Mouse (Mus musculus) myocyte (in vitro differentiated cells): ENCODE data around the gene Pald1. TPM values are rescaled to one million over a fixed set of nuclear protein-coding genes. Genes with fewer than 3 reads are reported as not detected.

ENCODE experiments used
- H3K27me3 ChIP-seq: one replicate; pipeline ENCODE4 v1.6.1; 2011; ENCODE audit not compliant: control insufficient read depth, insufficient read depth, insufficient read length
- H3K36me3 ChIP-seq: one replicate; pipeline ENCODE4 v1.6.1; 2011; ENCODE audit not compliant: control insufficient read depth, insufficient read depth
- H3K4me2 ChIP-seq: one replicate; pipeline ENCODE4 v1.6.1; 2011; ENCODE audit warnings: low read depth, control low read depth
- H3K4me3 ChIP-seq: one replicate; pipeline ENCODE4 v1.5.1; 2011; ENCODE audit warnings: mild to moderate bottlenecking, control low read depth, moderate library complexity
- H3K79me2 ChIP-seq: one replicate; pipeline ENCODE4 v1.6.1; 2011; ENCODE audit not compliant: control insufficient read depth, insufficient read depth
- H3ac ChIP-seq: one replicate; pipeline ENCODE4 v1.6.1; 2011; ENCODE audit not compliant: control insufficient read depth, insufficient read length
- CEBPB ChIP-seq: IDR thresholded peaks from 2 replicates; pipeline ENCODE4 v1.6.1; 2011; ENCODE audit warnings: mild to moderate bottlenecking, moderate library complexity; ENCODE audit not compliant: poor library complexity, insufficient read depth, severe bottlenecking
- E2F4 ChIP-seq: IDR thresholded peaks from one replicate; pipeline ENCODE4 v1.6.1; 2011; ENCODE audit warnings: mild to moderate bottlenecking, control low read depth, moderate library complexity; ENCODE audit not compliant: insufficient read depth
- MAX ChIP-seq: IDR thresholded peaks from one replicate; pipeline ENCODE4 v1.6.1; 2011; ENCODE audit warnings: low read depth, mild to moderate bottlenecking, control low read depth
- MYOD1 ChIP-seq, 3 experiments: IDR thresholded peaks; one replicate each; pipeline ENCODE4 v1.6.1; 2011; ENCODE audit warnings: control low read depth in 2 of 3, low read depth in 2 of 3, mild to moderate bottlenecking in 2 of 3, moderate library complexity in 1 of 3; ENCODE audit not compliant: insufficient read length in 2 of 3, control insufficient read depth in 1 of 3
- MYOG ChIP-seq, 3 experiments: IDR thresholded peaks; one replicate each; pipeline ENCODE4 v1.6.1; 2011; ENCODE audit warnings: control low read depth in 2 of 3, low read depth in 2 of 3, mild to moderate bottlenecking in 2 of 3; ENCODE audit not compliant: insufficient read length in 2 of 3, control insufficient read depth in 1 of 3, insufficient read depth in 1 of 3
- POLR2A ChIP-seq: IDR thresholded peaks from one replicate; pipeline ENCODE4 v1.6.1; 2011; ENCODE audit warnings: low read depth, mild to moderate bottlenecking, control low read depth, moderate library complexity; ENCODE audit not compliant: insufficient read length
- POLR2AphosphoS2 ChIP-seq: IDR thresholded peaks from one replicate; pipeline ENCODE4 v1.6.1; 2011; ENCODE audit warnings: low read depth, control low read depth; ENCODE audit not compliant: insufficient read length
- REST ChIP-seq: IDR thresholded peaks from one replicate; pipeline ENCODE4 v1.6.1; 2011; ENCODE audit warnings: mild to moderate bottlenecking, control low read depth, moderate library complexity; ENCODE audit not compliant: insufficient read depth, insufficient read length
- SRF ChIP-seq: IDR thresholded peaks from one replicate; pipeline ENCODE4 v1.6.1; 2011; ENCODE audit warnings: low read depth; ENCODE audit not compliant: control insufficient read depth, insufficient read length
- TCF12 ChIP-seq: IDR thresholded peaks from one replicate; pipeline ENCODE4 v1.6.1; 2011; ENCODE audit warnings: mild to moderate bottlenecking, control low read depth; ENCODE audit not compliant: poor library complexity, insufficient read depth, severe bottlenecking
- TCF3 ChIP-seq: IDR thresholded peaks from one replicate; pipeline ENCODE4 v1.6.1; 2011; ENCODE audit warnings: low read depth, control low read depth; ENCODE audit not compliant: insufficient read length
- USF1 ChIP-seq: IDR thresholded peaks from one replicate; pipeline ENCODE4 v1.6.1; 2011; ENCODE audit warnings: low read depth, mild to moderate bottlenecking, control low read depth, moderate library complexity
- polyA plus RNA-seq: library from polyadenylated mRNA; unstranded; fragments of >200 nt; fragmentation: generic; extraction: Trizol; gene quantifications from one replicate; pipeline ENCODE4 v1.2.1, GENCODE M21; 2012; ENCODE audit warnings: missing spikeins

Gene Pald1
- polyA plus RNA-seq, 1 experiment = 14.0 TPM

DNA sequence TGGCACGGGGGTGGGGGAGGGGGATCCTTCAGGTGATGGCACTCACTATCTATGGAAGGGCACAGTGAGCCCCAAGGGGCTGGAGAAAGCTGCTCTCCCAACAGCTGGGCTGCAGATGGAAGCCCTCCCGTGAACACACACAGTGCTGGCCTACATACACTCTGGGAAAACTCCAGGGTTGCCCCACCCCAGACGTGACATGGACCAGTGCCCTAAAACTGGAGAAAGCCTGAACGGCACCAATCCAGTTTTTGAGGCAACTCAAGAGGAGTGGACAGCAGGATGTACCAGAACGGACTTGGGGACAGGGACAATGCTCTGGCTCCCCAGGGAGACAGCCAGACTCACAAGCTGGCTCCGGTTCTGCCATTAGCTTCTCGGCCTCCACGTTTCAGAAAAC lies 58.6 kb downstream of the Pald1 start:
- Histone ChIP-seq H3ac (no peak overlapping the region), H3K36me3 (peaks cover 9% of the 10 kb centered on the region), H3K79me2 (no peaks in the 10 kb centered on the region), H3K4me2 (no peak overlapping the region), H3K4me3 (no peak overlapping the region), H3K27me3 (no peaks in the 10 kb centered on the region)
- no peak for TF ChIP-seq POLR2AphosphoS2
- no peak for TF ChIP-seq USF1
- no peak for TF ChIP-seq REST
- TF ChIP-seq MYOD1 (IDR thresholded peaks at IDR 0.05; ENCODE audit: control insufficient read depth in 1 of 3, insufficient read length in 2 of 3, low read depth in 2 of 3) = no peak
- TF ChIP-seq MYOG (IDR thresholded peaks at IDR 0.05; ENCODE audit: control insufficient read depth in 1 of 3, insufficient read depth in 1 of 3, insufficient read length in 2 of 3, low read depth in 2 of 3) = no peak
- TF ChIP-seq TCF12 = no peak
- no peak for TF ChIP-seq CEBPB
- no peak for TF ChIP-seq POLR2A
- no peak for TF ChIP-seq TCF3
- no peak for TF ChIP-seq E2F4
- no peak for TF ChIP-seq MAX
- TF ChIP-seq SRF = no peak

DNA sequence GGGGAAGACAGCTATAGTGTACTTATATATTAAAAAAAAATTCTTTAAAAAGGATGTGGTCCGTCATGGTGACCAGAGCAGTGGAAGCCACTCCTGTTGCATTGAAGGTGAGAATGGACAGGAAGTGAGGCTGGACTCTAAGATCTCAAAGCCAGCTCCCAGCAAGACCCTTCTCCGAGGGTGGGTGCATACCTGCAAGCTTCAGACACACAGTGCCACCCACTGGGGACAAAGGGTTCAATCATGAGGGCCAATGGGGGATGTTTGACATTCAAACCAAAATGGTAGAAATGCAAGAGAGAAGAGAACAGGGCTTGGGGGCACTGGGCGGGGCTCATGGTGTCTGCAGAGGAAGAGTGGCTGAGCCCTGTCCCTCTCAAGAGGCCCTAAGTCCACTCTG lies 64.8 kb downstream of the Pald1 start:
- H3K36me3 ChIP-seq = peaks cover 14% of the 10 kb centered on the region
- H3K27me3 ChIP-seq = no peaks in the 10 kb centered on the region
- no peak overlapping the region for H3K4me2 ChIP-seq
- TF ChIP-seq MAX (no peak), POLR2AphosphoS2 (no peak), E2F4 (no peak), SRF (no peak), TCF12 (no peak), USF1 (no peak), TCF3 (no peak), POLR2A (no peak), MYOG (IDR thresholded peaks at IDR 0.05; ENCODE audit: control insufficient read depth in 1 of 3, insufficient read depth in 1 of 3, insufficient read length in 2 of 3, low read depth in 2 of 3) (no peak), REST (no peak), CEBPB (no peak), MYOD1 (IDR thresholded peaks at IDR 0.05; ENCODE audit: control insufficient read depth in 1 of 3, insufficient read length in 2 of 3, low read depth in 2 of 3) (no peak)
- no peak overlapping the region for H3ac ChIP-seq
- H3K79me2 ChIP-seq = no peaks in the 10 kb centered on the region
- H3K4me3 ChIP-seq = no peak overlapping the region

- no peak for TF ChIP-seq SRF
- no peak for TF ChIP-seq MAX
- TF ChIP-seq USF1 = no peak
- TF ChIP-seq MYOD1 (IDR thresholded peaks at IDR 0.05; ENCODE audit: control insufficient read depth in 1 of 3, insufficient read length in 2 of 3, low read depth in 2 of 3) = no peak
- no peak for TF ChIP-seq TCF12
- TF ChIP-seq POLR2AphosphoS2 = no peak
- TF ChIP-seq MYOG (IDR thresholded peaks at IDR 0.05; ENCODE audit: control insufficient read depth in 1 of 3, insufficient read depth in 1 of 3, insufficient read length in 2 of 3, low read depth in 2 of 3) = no peak
- no peak for TF ChIP-seq CEBPB
- no peak for TF ChIP-seq POLR2A
- TF ChIP-seq REST = no peak
- TF ChIP-seq E2F4 = no peak
- H3ac ChIP-seq = no peak overlapping the region
Measured at GRCm38 (mm10) chr10:61315324-61315880, 67.9 kb downstream of the Pald1 start.

GRCm38 (mm10) chr10:61313750-61314149 lies 69.6 kb downstream of the Pald1 start:
- Histone ChIP-seq H3K4me3 (no peak overlapping the region), H3K27me3 (no peaks in the 10 kb centered on the region), H3ac (no peak overlapping the region), H3K4me2 (no peak overlapping the region), H3K79me2 (no peaks in the 10 kb centered on the region), H3K36me3 (no peaks in the 10 kb centered on the region)
- TF ChIP-seq MYOG (IDR thresholded peaks at IDR 0.05; ENCODE audit: control insufficient read depth in 1 of 3, insufficient read depth in 1 of 3, insufficient read length in 2 of 3, low read depth in 2 of 3) = no peak

More at GRCm38 (mm10) chr10:61315324-61315880, 67.9 kb downstream of the Pald1 start:
- no peaks in the 10 kb centered on the region for H3K27me3 ChIP-seq
- no peak overlapping the region for H3K4me2 ChIP-seq
- H3K36me3 ChIP-seq = peaks cover 7% of the 10 kb centered on the region
- no peaks in the 10 kb centered on the region for H3K79me2 ChIP-seq
- no peak overlapping the region for H3K4me3 ChIP-seq

DNA sequence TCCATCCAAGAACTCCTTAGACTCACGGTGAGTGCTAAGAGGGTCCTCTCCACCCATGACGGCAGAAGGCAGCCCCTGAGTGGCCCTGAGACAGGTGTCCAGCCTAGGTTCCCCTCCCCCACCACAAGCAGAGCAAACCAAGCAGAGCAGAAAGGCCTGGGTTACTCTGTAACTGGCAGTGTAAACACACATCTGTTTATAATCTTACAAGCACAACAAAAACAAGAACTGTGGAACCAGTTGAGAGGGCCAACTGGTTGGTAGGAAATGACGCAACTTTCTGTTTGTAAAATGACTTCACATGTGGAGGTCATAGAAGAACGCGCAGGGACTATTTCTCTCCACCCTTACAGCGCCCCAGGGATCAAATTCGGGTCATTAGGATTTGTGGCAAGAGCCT lies 70.6 kb downstream of the Pald1 start:
- H3K27me3 ChIP-seq = no peaks in the 10 kb centered on the region
- H3K4me3 ChIP-seq = no peak overlapping the region
- no peak overlapping the region for H3ac ChIP-seq
- no peak overlapping the region for H3K4me2 ChIP-seq
- H3K79me2 ChIP-seq = no peaks in the 10 kb centered on the region
- TF ChIP-seq POLR2A (no peak), USF1 (no peak), TCF3 (no peak), MYOD1 (IDR thresholded peaks at IDR 0.05; ENCODE audit: control insufficient read depth in 1 of 3, insufficient read length in 2 of 3, low read depth in 2 of 3) (no peak), TCF12 (no peak), MYOG (IDR thresholded peaks at IDR 0.05; ENCODE audit: control insufficient read depth in 1 of 3, insufficient read depth in 1 of 3, insufficient read length in 2 of 3, low read depth in 2 of 3) (no peak), POLR2AphosphoS2 (no peak), MAX (no peak), REST (no peak), SRF (no peak), E2F4 (no peak), CEBPB (no peak)
- H3K36me3 ChIP-seq = no peaks in the 10 kb centered on the region
